Mouse (Mus musculus): ENCODE measurements around the gene Vcam1.

The Vcam1 gene

GRCm38 (mm10) chr3:116129259-116129738 is at the start of gene Vcam1:
TSS of gene Vcam1 (minus strand) at chr3:116129688.
- DNase-seq (ENCODE audit: low spot score in 2 of 2) = no peak

- no peak for DNase-seq (ENCODE audit: low spot score in 2 of 2)
Measured at GRCm38 (mm10) chr3:116175106-116175505, 45.6 kb upstream of the Vcam1 start.

GRCm38 (mm10) chr3:116171461-116171860 is 42.0 kb upstream of the Vcam1 start:
- DNase-seq (ENCODE audit: low spot score in 2 of 2) = no peak

GRCm38 (mm10) chr3:116168056-116168455 is 38.6 kb upstream of the Vcam1 start:
- DNase-seq (ENCODE audit: low spot score in 2 of 2) = no peak

- no peak for DNase-seq (ENCODE audit: low spot score in 2 of 2)
Measured at GRCm38 (mm10) chr3:116166296-116166695, 36.8 kb upstream of the Vcam1 start.

GRCm38 (mm10) chr3:116165030-116165429 is 35.5 kb upstream of the Vcam1 start:
- no peak for DNase-seq (ENCODE audit: low spot score in 2 of 2)

GRCm38 (mm10) chr3:116163517-116163916 is 34.0 kb upstream of the Vcam1 start:
- no peak for DNase-seq (ENCODE audit: low spot score in 2 of 2)

- DNase-seq (ENCODE audit: low spot score in 2 of 2) = no peak
Measured at GRCm38 (mm10) chr3:116162097-116162666, 32.7 kb upstream of the Vcam1 start.

GRCm38 (mm10) chr3:116159376-116159775 is 29.9 kb upstream of the Vcam1 start:
- no peak for DNase-seq (ENCODE audit: low spot score in 2 of 2)

GRCm38 (mm10) chr3:116157447-116157990 is 28.0 kb upstream of the Vcam1 start:
- no peak for DNase-seq (ENCODE audit: low spot score in 2 of 2)

GRCm38 (mm10) chr3:116150056-116150632 is 20.7 kb upstream of the Vcam1 start:
- DNase-seq (ENCODE audit: low spot score in 2 of 2) = no peak

GRCm38 (mm10) chr3:116149096-116149495 is 19.6 kb upstream of the Vcam1 start:
- no peak for DNase-seq (ENCODE audit: low spot score in 2 of 2)

GRCm38 (mm10) chr3:116148676-116149075 is 19.2 kb upstream of the Vcam1 start:
- DNase-seq (ENCODE audit: low spot score in 2 of 2) = no peak

- DNase-seq (ENCODE audit: low spot score in 2 of 2) = no peak
Measured at GRCm38 (mm10) chr3:116141226-116141625, 11.7 kb upstream of the Vcam1 start.

- DNase-seq (ENCODE audit: low spot score in 2 of 2) = no peak
Measured at GRCm38 (mm10) chr3:116139000-116139399, 9.5 kb upstream of the Vcam1 start.

GRCm38 (mm10) chr3:116138081-116138480 is 8.6 kb upstream of the Vcam1 start:
- DNase-seq (ENCODE audit: low spot score in 2 of 2) = no peak

GRCm38 (mm10) chr3:116133363-116133762 is 3.9 kb upstream of the Vcam1 start:
- DNase-seq (ENCODE audit: low spot score in 2 of 2) = no peak

GRCm38 (mm10) chr3:116130711-116131110 is 1.2 kb upstream of the Vcam1 start:
- DNase-seq (ENCODE audit: low spot score in 2 of 2) = no peak

- DNase-seq (ENCODE audit: low spot score in 2 of 2) = no peak
Measured at GRCm38 (mm10) chr3:116129841-116130595, 530 bp upstream of the Vcam1 start.

- DNase-seq (ENCODE audit: low spot score in 2 of 2) = no peak
Measured at GRCm38 (mm10) chr3:116128311-116129204, 930 bp downstream of the Vcam1 start.

GRCm38 (mm10) chr3:116127836-116128235 is 1.7 kb downstream of the Vcam1 start:
- no peak for DNase-seq (ENCODE audit: low spot score in 2 of 2)

GRCm38 (mm10) chr3:116127281-116127680 is 2.2 kb downstream of the Vcam1 start:
- DNase-seq (ENCODE audit: low spot score in 2 of 2) = no peak
